Mouse (Mus musculus) C2C12 (cell line): Measurements from ENCODE around the gene Tnfaip8l1. TPM values are rescaled to one million over a fixed set of nuclear protein-coding genes. Genes with fewer than 3 reads are reported as not detected.

ENCODE experiments used
- H3K27me3 ChIP-seq: one replicate; pipeline ENCODE4 v1.6.1; 2011; ENCODE audit not compliant: control insufficient read depth, insufficient read depth, insufficient read length
- H3K36me3 ChIP-seq: one replicate; pipeline ENCODE4 v1.6.1; 2011; ENCODE audit not compliant: control insufficient read depth, insufficient read depth
- H3K4me3 ChIP-seq: one replicate; pipeline ENCODE4 v1.5.1; 2011; ENCODE audit warnings: mild to moderate bottlenecking, control low read depth; ENCODE audit not compliant: poor library complexity, insufficient read depth, severe bottlenecking
- H3K79me2 ChIP-seq: one replicate; pipeline ENCODE4 v1.6.1; 2011; ENCODE audit not compliant: control insufficient read depth, insufficient read depth
- H3K79me3 ChIP-seq: one replicate; pipeline ENCODE4 v1.6.1; 2011; ENCODE audit warnings: low read depth, control low read depth
- H3ac ChIP-seq: one replicate; pipeline ENCODE3; 2011; ENCODE audit warnings: low read depth; ENCODE audit not compliant: control insufficient read depth, insufficient read length
- CEBPB ChIP-seq: IDR thresholded peaks from one replicate; pipeline ENCODE4 v1.6.1; 2011; ENCODE audit warnings: low read depth, mild to moderate bottlenecking, control low read depth, moderate library complexity
- CTCF ChIP-seq: IDR thresholded peaks from one replicate; pipeline ENCODE4 v1.5.1; 2011; ENCODE audit not compliant: control insufficient read depth, insufficient read depth, insufficient read length
- FOSL1 ChIP-seq: IDR thresholded peaks from one replicate; pipeline ENCODE4 v1.8.0; 2011; ENCODE audit warnings: mild to moderate bottlenecking, low read length; ENCODE audit not compliant: poor library complexity, insufficient read depth, severe bottlenecking
- MAX ChIP-seq: IDR thresholded peaks from one replicate; pipeline ENCODE4 v1.6.1; 2011; ENCODE audit warnings: mild to moderate bottlenecking, control low read depth
- MYOD1 ChIP-seq: IDR thresholded peaks from one replicate; pipeline ENCODE4 v1.6.1; 2011; ENCODE audit warnings: low read depth; ENCODE audit not compliant: control insufficient read depth, insufficient read length
- MYOG ChIP-seq: IDR thresholded peaks from one replicate; pipeline ENCODE4 v1.6.1; 2011; ENCODE audit not compliant: control insufficient read depth, insufficient read length; ENCODE audit errors: extremely low read depth
- USF1 ChIP-seq: IDR thresholded peaks from one replicate; pipeline ENCODE4 v1.6.1; 2011; ENCODE audit warnings: low read depth, mild to moderate bottlenecking, control low read depth, moderate library complexity
- polyA plus RNA-seq: library from polyadenylated mRNA; unstranded; fragments of >200 nt; fragmentation: generic; extraction: Trizol; gene quantifications from one replicate; pipeline ENCODE4 v1.2.1, GENCODE M21; 2012; ENCODE audit warnings: missing spikeins

The Tnfaip8l1 gene
- polyA plus RNA-seq, 1 experiment: 2.3 TPM

DNA sequence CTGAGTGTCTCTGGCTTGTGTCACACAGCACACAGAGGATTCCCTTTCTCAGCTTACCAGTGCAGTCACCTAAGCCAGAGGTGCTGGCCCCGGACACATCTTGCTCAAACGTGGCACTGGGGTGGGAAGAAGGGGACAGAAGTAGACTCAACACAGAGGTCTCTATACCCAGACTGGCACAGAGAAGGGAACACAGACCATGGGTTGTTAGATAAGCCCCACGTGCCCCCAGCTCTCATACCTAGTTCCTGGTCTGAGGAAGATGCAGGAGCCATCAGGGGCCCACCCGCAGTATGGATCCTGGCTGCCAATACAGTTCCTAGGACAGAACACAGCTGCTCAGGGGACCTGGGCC, 37.0 kb upstream of the Tnfaip8l1 start:
- Histone ChIP-seq H3K79me2 (no peaks in the 10 kb centered on the region), H3ac (no peak overlapping the region), H3K27me3 (peaks cover 44% of the 10 kb centered on the region), H3K79me3 (no peaks in the 10 kb centered on the region), H3K4me3 (no peak overlapping the region), H3K36me3 (no peaks in the 10 kb centered on the region)
- TF ChIP-seq CTCF (no peak), MYOG (no peak)

DNA sequence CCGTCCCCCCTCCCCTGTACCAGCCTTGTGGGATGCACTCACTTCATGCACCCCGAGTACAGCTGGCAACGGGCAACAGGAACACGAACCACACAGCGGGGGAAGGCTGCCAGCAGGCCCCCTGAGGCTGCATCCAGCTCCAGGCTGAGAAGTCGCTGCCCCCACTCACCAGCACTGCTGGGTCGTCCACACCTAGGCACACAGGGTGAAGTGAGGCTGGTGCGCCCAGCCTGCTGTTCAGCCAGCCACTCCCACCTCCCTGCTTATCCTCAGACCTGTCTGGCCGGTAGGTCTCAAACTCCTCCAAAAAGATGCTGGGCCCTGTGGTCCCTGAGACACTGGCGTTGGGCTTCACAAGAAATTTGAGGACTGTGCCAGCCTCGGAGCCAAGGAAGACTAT, 36.1 kb upstream of the Tnfaip8l1 start:
- no peaks in the 10 kb centered on the region for H3K79me2 ChIP-seq
- no peaks in the 10 kb centered on the region for H3K79me3 ChIP-seq
- no peak for TF ChIP-seq MYOG
- no peak for TF ChIP-seq USF1
- TF ChIP-seq FOSL1: no peak
- TF ChIP-seq CTCF: no peak
- TF ChIP-seq MYOD1: no peak
- TF ChIP-seq MAX: no peak
- no peak for TF ChIP-seq CEBPB
- no peaks in the 10 kb centered on the region for H3K36me3 ChIP-seq
- peaks cover 36% of the 10 kb centered on the region for H3K27me3 ChIP-seq
- no peak overlapping the region for H3ac ChIP-seq
- no peak overlapping the region for H3K4me3 ChIP-seq

DNA sequence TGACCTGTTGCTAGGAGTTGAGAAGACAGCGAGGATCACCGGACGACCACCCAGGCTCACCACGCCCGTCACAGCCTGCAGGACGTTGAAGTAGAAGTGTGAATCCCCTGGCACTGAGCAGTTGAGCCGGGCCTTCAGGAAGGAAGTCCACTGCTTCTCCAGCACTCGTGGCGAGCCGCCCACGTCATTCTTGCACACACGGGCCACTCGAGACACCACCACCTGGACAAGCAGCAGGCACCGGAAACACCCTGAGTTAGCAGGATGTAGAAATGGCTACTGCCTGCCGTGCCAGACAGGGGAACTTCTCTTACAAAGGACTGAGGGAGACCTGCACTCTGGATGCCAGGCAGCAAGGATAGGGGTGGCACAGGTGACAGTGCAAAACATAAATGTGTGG, 34.0 kb upstream of the Tnfaip8l1 start:
- Histone ChIP-seq H3K27me3 (peaks cover 25% of the 10 kb centered on the region), H3K79me3 (no peaks in the 10 kb centered on the region), H3K79me2 (no peaks in the 10 kb centered on the region), H3K36me3 (no peaks in the 10 kb centered on the region), H3K4me3 (no peak overlapping the region), H3ac (no peak overlapping the region)
- TF ChIP-seq MAX: no peak

DNA sequence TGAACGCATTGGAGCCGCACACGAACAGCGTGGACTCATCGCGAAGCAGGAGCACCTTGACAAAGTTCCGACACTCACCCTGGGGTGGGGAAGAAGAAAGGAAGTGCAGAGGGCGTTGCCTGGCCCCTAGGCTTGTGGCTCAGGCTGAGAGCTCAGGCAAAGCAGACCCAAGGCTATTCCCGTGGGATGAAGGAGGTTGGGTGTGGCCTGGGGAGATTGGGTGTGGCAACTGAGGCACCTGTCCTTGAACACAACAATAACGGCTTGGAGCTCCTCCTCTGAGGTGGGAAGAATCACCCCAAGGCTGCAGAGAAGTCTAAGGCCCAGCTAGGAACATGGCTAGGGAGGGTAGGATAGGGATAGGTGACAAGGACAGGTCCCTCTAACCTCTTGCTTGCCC, 31.1 kb upstream of the Tnfaip8l1 start:
- H3K36me3 ChIP-seq: no peaks in the 10 kb centered on the region
- H3K79me2 ChIP-seq: no peaks in the 10 kb centered on the region
- no peak overlapping the region for H3K4me3 ChIP-seq
- no peak overlapping the region for H3ac ChIP-seq
- H3K79me3 ChIP-seq: no peaks in the 10 kb centered on the region
- H3K27me3 ChIP-seq: peaks cover 23% of the 10 kb centered on the region
- TF ChIP-seq MYOD1: no peak
- TF ChIP-seq FOSL1: no peak
- TF ChIP-seq CTCF: no peak
- no peak for TF ChIP-seq MYOG
- no peak for TF ChIP-seq CEBPB
- TF ChIP-seq USF1: no peak
- TF ChIP-seq MAX: no peak

DNA sequence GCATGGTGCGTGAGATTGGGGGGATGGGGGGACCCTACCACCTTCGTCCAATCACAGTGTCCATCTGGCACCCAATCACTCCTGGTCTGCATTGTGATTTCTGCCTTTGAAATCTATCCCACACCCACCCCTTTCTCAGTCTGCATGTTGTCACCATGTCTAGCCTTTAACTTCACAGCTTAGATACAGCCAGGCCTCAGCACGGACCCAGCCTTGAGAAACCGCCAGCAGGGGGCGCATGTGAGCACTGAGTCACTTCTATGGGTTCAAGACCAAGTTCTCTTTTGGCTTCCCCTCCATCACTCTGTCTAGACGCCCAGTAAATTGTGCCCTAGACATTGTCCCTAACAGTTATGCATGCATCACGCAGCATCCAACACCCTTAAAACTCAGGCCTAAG, 30.5 kb upstream of the Tnfaip8l1 start:
- peaks cover 17% of the 10 kb centered on the region for H3K27me3 ChIP-seq
- H3ac ChIP-seq: no peak overlapping the region
- H3K4me3 ChIP-seq: no peak overlapping the region

DNA sequence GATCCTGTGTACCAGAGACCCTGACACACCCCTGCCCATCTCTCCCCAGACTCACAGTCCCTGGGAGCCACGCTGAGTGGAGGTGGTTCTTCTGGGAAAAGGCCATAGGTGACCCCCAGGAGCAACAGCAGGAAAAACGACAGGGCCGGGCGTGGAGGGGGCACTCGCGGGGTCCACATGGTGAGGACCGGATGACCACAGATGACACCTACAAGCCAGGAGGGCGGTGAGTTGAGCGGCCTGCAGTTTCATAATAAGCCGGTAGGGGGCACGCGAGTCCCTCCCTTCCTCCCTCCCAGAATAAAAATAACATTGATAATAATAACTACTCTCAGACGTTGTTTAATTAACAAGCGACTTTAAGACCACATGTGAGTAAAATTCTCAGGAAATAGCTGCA, 29.6 kb upstream of the Tnfaip8l1 start:
- Histone ChIP-seq H3K79me3 (no peaks in the 10 kb centered on the region), H3K4me3 (no peak overlapping the region), H3K27me3 (peaks cover 13% of the 10 kb centered on the region), H3K79me2 (no peaks in the 10 kb centered on the region), H3ac (no peak overlapping the region), H3K36me3 (no peaks in the 10 kb centered on the region)
- TF ChIP-seq CTCF (peak; percentile 81), FOSL1 (no peak)

More for the DNA sequence above, 30.5 kb upstream of the Tnfaip8l1 start:
- TF ChIP-seq FOSL1 (no peak), CTCF (peak; percentile 48), MYOG (no peak), CEBPB (no peak), USF1 (no peak), MYOD1 (no peak), MAX (no peak)
- H3K79me3 ChIP-seq: no peaks in the 10 kb centered on the region
- no peaks in the 10 kb centered on the region for H3K36me3 ChIP-seq
- H3K79me2 ChIP-seq: no peaks in the 10 kb centered on the region
